Mouse (Mus musculus): ENCODE data around the gene 1700012B07Rik. TPM values are rescaled to one million over a fixed set of nuclear protein-coding genes. Genes with fewer than 3 reads are reported as not detected.

1700012B07Rik gene
- polyA plus RNA-seq, 1 experiment from 2014 or later = not detected

GRCm38 (mm10) chr11:109751636-109752603, 75.9 kb downstream of the 1700012B07Rik start:
- WGBS (ENCODE audit: insufficient replicate concordance) = 44% methylated on average over 12 of the region's 12 CpGs
- no peak for ATAC-seq (ENCODE audit: insufficient read depth)
- no peak overlapping the region for H3K4me2 ChIP-seq
- no peaks in the 10 kb centered on the region for H3K9me3 ChIP-seq (replicated peaks)
- no peak overlapping the region for H3K9ac ChIP-seq
- no peaks in the 10 kb centered on the region for H3K36me3 ChIP-seq (replicated peaks)
- H3K4me3 ChIP-seq (replicated peaks) = no peak overlapping the region
- H3K27me3 ChIP-seq = no peaks in the 10 kb centered on the region
- no peak overlapping the region for H3K27ac ChIP-seq (replicated peaks)
- no peaks in the 10 kb centered on the region for H3K4me1 ChIP-seq (replicated peaks)

- 59% methylated on average over 4 of the region's 4 CpGs for WGBS (ENCODE audit: insufficient replicate concordance)
- Histone ChIP-seq H3K27ac (replicated peaks) (no peak overlapping the region), H3K4me3 (replicated peaks) (no peak overlapping the region), H3K36me3 (replicated peaks) (no peaks in the 10 kb centered on the region), H3K9me3 (replicated peaks) (no peaks in the 10 kb centered on the region), H3K4me1 (replicated peaks) (no peaks in the 10 kb centered on the region), H3K27me3 (no peaks in the 10 kb centered on the region), H3K9ac (no peak overlapping the region), H3K4me2 (no peak overlapping the region)
- ATAC-seq (ENCODE audit: insufficient read depth) = no peak
These were observed 82.6 kb downstream of the 1700012B07Rik start for GRCm38 (mm10) chr11:109745210-109745609.

- Histone ChIP-seq H3K4me2 (no peak overlapping the region), H3K4me3 (replicated peaks) (no peak overlapping the region), H3K27me3 (no peaks in the 10 kb centered on the region), H3K27ac (replicated peaks) (no peak overlapping the region), H3K36me3 (replicated peaks) (no peaks in the 10 kb centered on the region), H3K4me1 (replicated peaks) (no peaks in the 10 kb centered on the region; the same call in 1 of the 2 replicates), H3K9me3 (replicated peaks) (no peaks in the 10 kb centered on the region), H3K9ac (no peak overlapping the region)
- ATAC-seq (ENCODE audit: insufficient read depth) = no peak
- 45% methylated on average over 3 of the region's 3 CpGs for WGBS (ENCODE audit: insufficient replicate concordance)
These were observed 89.9 kb downstream of the 1700012B07Rik start for GRCm38 (mm10) chr11:109737967-109738366.

Other genes with a start within 250 kb of the 1700012B07Rik start
- gene Wipi1, start 216.1 kb downstream of the 1700012B07Rik start, polyA plus RNA-seq (2015; fragmentation: Nextera tagmentation; extraction: Ambion mirVana) = 24.2 and 25.9 TPM in 2 replicates
- gene Prkar1a, start 178.6 kb downstream of the 1700012B07Rik start, polyA plus RNA-seq (2015; fragmentation: Nextera tagmentation; extraction: Ambion mirVana) = 108 and 113 TPM in 2 replicates
- gene Fam20a, start 105.8 kb downstream of the 1700012B07Rik start, polyA plus RNA-seq (2015; fragmentation: Nextera tagmentation; extraction: Ambion mirVana) = 6.7 and 8.6 TPM in 2 replicates
- gene Abca8b, start 167.8 kb upstream of the 1700012B07Rik start, polyA plus RNA-seq (2015; fragmentation: Nextera tagmentation; extraction: Ambion mirVana) = 6.4 and 7.8 TPM in 2 replicates

All from liver, embryonic 15.5 days (tissue).